In genomic region chr14:51996231-51996841, GRCm38 (mm10) we compare ENCODE assay signal across 14 mouse cellular contexts. TPM values are rescaled to one million over a fixed set of nuclear protein-coding genes. Genes with fewer than 3 reads are reported as not detected.
DNase-seq lines count a peak whose midpoint lies in the region; ATAC-seq and TF ChIP-seq lines count a peak whose summit lies in the region.
"Had no signal": no experiment of that assay in that cellular context is flagged by ENCODE, and none has a peak within 500 bp of the region (broad histone marks: within the 10 kb centered on the region; RNA-seq: fewer than 3 reads in every experiment).

No protein-coding gene starts in this region.

- no peaks in the 10 kb centered on the region for H3K4me1 ChIP-seq in kidney, postnatal 0 days (replicated peaks; ENCODE audit: insufficient read depth, low read length)
- no peaks in the 10 kb centered on the region for H3K4me1 ChIP-seq in cortical plate, adult 2 months (ENCODE audit: control insufficient read depth, insufficient read depth, low read length)
- H3K4me1 ChIP-seq: hindbrain, embryonic 15.5 days had no signal

- TF ChIP-seq CTCF in kidney, postnatal 0 days (IDR thresholded peaks at IDR 0.05; ENCODE audit: low read depth) = peak; percentile 60
- TF ChIP-seq CTCF in cortical plate, adult 2 months (IDR thresholded peaks at IDR 0.05; ENCODE audit: extremely low read depth, insufficient read depth, low read length) = peak; percentile 38

- peaks cover 65% of the 10 kb centered on the region for H3K36me3 ChIP-seq in kidney, postnatal 0 days (ENCODE audit: insufficient read depth, low read length)

- no peak overlapping the region for H3K4me2 ChIP-seq in kidney, postnatal 0 days (ENCODE audit: low read length)
- H3K4me2 ChIP-seq: hindbrain, embryonic 15.5 days; liver, embryonic 15.5 days had no signal

- no peaks in the 10 kb centered on the region for H3K9me3 ChIP-seq in kidney, postnatal 0 days (replicated peaks; ENCODE audit: low read length)
- H3K9me3 ChIP-seq: hindbrain, embryonic 15.5 days; liver, embryonic 15.5 days had no signal

- H3K9ac ChIP-seq in kidney, postnatal 0 days (ENCODE audit: low read depth, low read length) = no peak overlapping the region
- H3K9ac ChIP-seq: hindbrain, embryonic 15.5 days; liver, embryonic 15.5 days had no signal

- H3K27me3 ChIP-seq in kidney, postnatal 0 days (ENCODE audit: insufficient read depth, low read length) = no peaks in the 10 kb centered on the region
- H3K27me3 ChIP-seq: hindbrain, embryonic 15.5 days; liver, embryonic 15.5 days had no signal

- H3K27ac ChIP-seq in kidney, postnatal 0 days = no peak overlapping the region
- H3K27ac ChIP-seq in cortical plate, adult 2 months (ENCODE audit: insufficient read depth, low read length) = no peak overlapping the region
- H3K27ac ChIP-seq: hindbrain, embryonic 15.5 days; liver, embryonic 15.5 days had no signal

- peak; percentile 55 for DNase-seq in cerebellum, adult 9-10 months
- no peak for DNase-seq in cerebellum, adult 9-11 months
- DNase-seq in kidney, postnatal 0 days (ENCODE audit: low spot score) = peak; percentile 43
- DNase-seq in kidney, adult 18-20 months = no peak
- DNase-seq in 3T3-L1 (ENCODE audit: low read depth, low spot score) = peak; percentile 55
- DNase-seq in Muller cell, postnatal 12 days (ENCODE audit: inconsistent ontology term) = no peak
- no peak for DNase-seq in layer of hippocampus, postnatal 36 days

- TF ChIP-seq POLR2A in cortical plate, adult 2 months (IDR thresholded peaks at IDR 0.05; ENCODE audit: extremely low read depth, insufficient read depth, low read length) = no peak

- 88% methylated on average over 13 of the region's 13 CpGs for WGBS in kidney, postnatal 0 days

- no peak overlapping the region for H3K4me3 ChIP-seq in kidney, postnatal 0 days (replicated peaks; ENCODE audit: low read depth, low read length)
- no peak overlapping the region for H3K4me3 ChIP-seq in cortical plate, adult 2 months (ENCODE audit: insufficient read depth, low read length)
- H3K4me3 ChIP-seq: hindbrain, embryonic 15.5 days; liver, embryonic 15.5 days; myocyte had no signal

- ATAC-seq in kidney, postnatal 0 days (replicated peaks; ENCODE audit: low FRiP score, low read depth) = no peak

RNA-seq across cellular contexts. Expression of gene Arhgef40, which starts 11.8 kb away (rescaled TPM):
- 58.0 and 61.3 TPM in 2 replicates for polyA plus RNA-seq in kidney, postnatal 0 days (2015; fragmentation: Nextera tagmentation; extraction: Ambion mirVana)
- 24.1 and 24.5 TPM in 2 replicates for polyA plus RNA-seq in cortical plate, adult 2 months (2012; rRNA removed)
- 10 to 100 TPM; 31.4 to 39.9 TPM for total RNA-seq in layer of hippocampus, postnatal 36 days (2021)

RNA-seq across cellular contexts. Expression of gene Tmem253, which starts 19.1 kb away (rescaled TPM):
- 1.7 and 2.3 TPM in 2 replicates for polyA plus RNA-seq in kidney, postnatal 0 days (2015; fragmentation: Nextera tagmentation; extraction: Ambion mirVana)
- polyA plus RNA-seq in cortical plate, adult 2 months (2012; rRNA removed) = 0.21 and 0.34 TPM in 2 replicates
- total RNA-seq in layer of hippocampus, postnatal 36 days (2021) = under 1 TPM in 1 of 2 experiments, not detected in 1; 0.65 TPM

RNA-seq across cellular contexts. Expression of gene Zfp219, which starts 24.2 kb away (rescaled TPM):
- polyA plus RNA-seq in kidney, postnatal 0 days (2015; fragmentation: Nextera tagmentation; extraction: Ambion mirVana) = 34.0 and 35.8 TPM in 2 replicates
- 51.3 and 54.3 TPM in 2 replicates for polyA plus RNA-seq in cortical plate, adult 2 months (2012; rRNA removed)
- total RNA-seq in layer of hippocampus, postnatal 36 days (2021) = 10 to 100 TPM; 42.5 to 44.4 TPM

RNA-seq across cellular contexts. Expression of gene Olfr221, which starts 45.9 kb away (rescaled TPM):
- polyA plus RNA-seq in kidney, postnatal 0 days (2015; fragmentation: Nextera tagmentation; extraction: Ambion mirVana) = not detected in 2 replicates
- polyA plus RNA-seq in cortical plate, adult 2 months (2012; rRNA removed) = not detected in 2 replicates
- total RNA-seq in layer of hippocampus, postnatal 36 days (2021) = not detected
- total RNA-seq: heart, adult 18-20 months; layer of hippocampus, postnatal 14 days had no signal
- polyA plus RNA-seq: liver, embryonic 15.5 days; myocyte; stomach, embryonic 16.5 days had no signal

Comparison
In these comparisons a context has a peak if more than half of its experiments do, and no peak if none do; other contexts are left out.
1. DNase-seq: peak in cerebellum, adult 9-10 months (single experiment), kidney, postnatal 0 days (single experiment) and 3T3-L1 (single experiment); none in cerebellum, adult 9-11 months (single experiment), kidney, adult 18-20 months (single experiment), Muller cell, postnatal 12 days (single experiment) and layer of hippocampus, postnatal 36 days (0 of 2).